Mouse (Mus musculus) liver, embryonic 16.5 days (tissue): ENCODE data around the gene Ctnnd1. TPM values are rescaled to one million over a fixed set of nuclear protein-coding genes. Genes with fewer than 3 reads are reported as not detected.

ENCODE experiments used
- ATAC-seq: fragments of 200-750 bp; cut with Nextera tagmentation; 2 replicates; pipeline ENCODE4 v1.8.0; 2017; ENCODE audit warnings: low read depth, mild to moderate bottlenecking, moderate number of reproducible peaks, moderate library complexity
- H3K27ac ChIP-seq: fragments of 300-500 bp; sonication (generic); 2 replicates; pipeline ENCODE4 v1.5.1; 2014; ENCODE audit warnings: mild to moderate bottlenecking, low read length
- H3K27me3 ChIP-seq: fragments of 300-500 bp; sonication (generic); 2 replicates; pipeline ENCODE4 v1.6.1; 2014; ENCODE audit warnings: low read depth, low read length, mixed read lengths; ENCODE audit not compliant: control insufficient read depth, insufficient read depth
- H3K36me3 ChIP-seq: fragments of 300-500 bp; sonication (generic); 2 replicates; pipeline ENCODE4 v1.6.1; 2014; ENCODE audit warnings: mild to moderate bottlenecking; ENCODE audit not compliant: control insufficient read depth, insufficient read depth
- H3K4me1 ChIP-seq: fragments of 300-500 bp; sonication (generic); 2 replicates; pipeline ENCODE4 v1.6.1; 2014; ENCODE audit warnings: low read depth, low read length, mixed read lengths; ENCODE audit not compliant: control insufficient read depth
- H3K4me2 ChIP-seq: fragments of 300-500 bp; sonication (generic); 2 replicates; pipeline ENCODE4 v1.6.1; 2014; ENCODE audit warnings: low read depth, low read length, mixed read lengths
- H3K4me3 ChIP-seq: fragments of 300-500 bp; sonication (generic); 2 replicates; pipeline ENCODE4 v1.5.1; 2014; ENCODE audit warnings: low read depth, mild to moderate bottlenecking, low read length
- H3K9ac ChIP-seq: fragments of 300-500 bp; sonication (generic); 2 replicates; pipeline ENCODE4 v1.6.1; 2014; ENCODE audit warnings: low read depth, low read length
- H3K9me3 ChIP-seq: fragments of 300-500 bp; sonication (generic); replicated peaks from 2 replicates; pipeline ENCODE4 v1.6.1; 2016; ENCODE audit warnings: low read length; ENCODE audit not compliant: control insufficient read depth
- WGBS: fragments of 180-500 bp; shearing (Covaris S2); extraction: QIAGEN DNeasy Blood & Tissue Kit; methylation state at CpG from one replicate; pipeline ENCODE4 v1.1.7; 2014; ENCODE audit not compliant: insufficient replicate concordance; 5-methylcytosine and 5-hydroxymethylcytosine counted together
- polyA plus RNA-seq: library from polyadenylated mRNA; unstranded; fragments of >200 nt; fragmentation: Nextera tagmentation; extraction: Ambion mirVana; gene quantifications from 2 replicates; pipeline ENCODE4 v1.2.1, GENCODE M21; 2015

Gene Ctnnd1
- polyA plus RNA-seq, 1 experiment from 2014 or later = 16.0 TPM

GRCm38 (mm10) chr2:84551390-84552100 is 99.0 kb downstream of the Ctnnd1 start:
- Histone ChIP-seq H3K9me3 (no peaks in the 10 kb centered on the region), H3K4me2 (no peak overlapping the region), H3K4me3 (no peak overlapping the region), H3K9ac (no peak overlapping the region), H3K4me1 (no peaks in the 10 kb centered on the region), H3K27ac (no peak overlapping the region), H3K36me3 (no peaks in the 10 kb centered on the region), H3K27me3 (no peaks in the 10 kb centered on the region)
- 71% methylated on average over 10 of the region's 10 CpGs for WGBS
- ATAC-seq = no peak

Other genes with a start within 250 kb of the Ctnnd1 start
- 13.2 and 16.2 TPM in 2 replicates for gene Calcrl, start 225.4 kb downstream of the Ctnnd1 start, polyA plus RNA-seq
- gene Tfpi, start 174.0 kb downstream of the Ctnnd1 start, polyA plus RNA-seq = 15.5 and 17.6 TPM in 2 replicates
- 0.04 TPM in 2 replicates for gene Btbd18, start 8.3 kb upstream of the Ctnnd1 start, polyA plus RNA-seq
- gene Selenoh, start 20.0 kb upstream of the Ctnnd1 start, polyA plus RNA-seq = 66.4 and 73.3 TPM in 2 replicates
- gene Gm28635, start 27.3 kb upstream of the Ctnnd1 start, polyA plus RNA-seq = not detected in 2 replicates
- 17.1 TPM in 2 replicates for gene Med19, start 27.6 kb upstream of the Ctnnd1 start, polyA plus RNA-seq
- 69.7 and 76.5 TPM in 2 replicates for gene Tmx2, start 28.4 kb upstream of the Ctnnd1 start, polyA plus RNA-seq
- gene Zdhhc5, start 64.4 kb upstream of the Ctnnd1 start, polyA plus RNA-seq = 17.7 and 18.9 TPM in 2 replicates
- gene Clp1, start 76.6 kb upstream of the Ctnnd1 start, polyA plus RNA-seq = 49.7 and 56.2 TPM in 2 replicates
- gene Ypel4, start 83.3 kb upstream of the Ctnnd1 start, polyA plus RNA-seq = 69.6 and 79.1 TPM in 2 replicates
- 0.89 and 0.95 TPM in 2 replicates for gene Gm19426, start 92.9 kb upstream of the Ctnnd1 start, polyA plus RNA-seq
- gene Serping1, start 124.7 kb upstream of the Ctnnd1 start, polyA plus RNA-seq = 119 and 133 TPM in 2 replicates
- gene Ube2l6, start 148.1 kb upstream of the Ctnnd1 start, polyA plus RNA-seq = 486 and 542 TPM in 2 replicates
- gene Smtnl1, start 171.9 kb upstream of the Ctnnd1 start, polyA plus RNA-seq = 0.47 and 0.50 TPM in 2 replicates
- gene Timm10, start 176.2 kb upstream of the Ctnnd1 start, polyA plus RNA-seq = 27.3 and 29.8 TPM in 2 replicates
- gene Slc43a1, start 188.1 kb upstream of the Ctnnd1 start, polyA plus RNA-seq = 185 and 205 TPM in 2 replicates
- gene Rtn4rl2, start 235.9 kb upstream of the Ctnnd1 start, polyA plus RNA-seq = not detected in 2 replicates